Mouse (Mus musculus) myocyte (in vitro differentiated cells): Measurements from ENCODE around the gene Mrtfa. TPM values are rescaled to one million over a fixed set of nuclear protein-coding genes. Genes with fewer than 3 reads are reported as not detected.

ENCODE experiments used
- H3K27me3 ChIP-seq: one replicate; pipeline ENCODE4 v1.6.1; 2011; ENCODE audit not compliant: control insufficient read depth, insufficient read depth, insufficient read length
- H3K36me3 ChIP-seq: one replicate; pipeline ENCODE4 v1.6.1; 2011; ENCODE audit not compliant: control insufficient read depth, insufficient read depth
- H3K4me2 ChIP-seq: one replicate; pipeline ENCODE4 v1.6.1; 2011; ENCODE audit warnings: low read depth, control low read depth
- H3K4me3 ChIP-seq: one replicate; pipeline ENCODE4 v1.5.1; 2011; ENCODE audit warnings: mild to moderate bottlenecking, control low read depth, moderate library complexity
- H3K79me2 ChIP-seq: one replicate; pipeline ENCODE4 v1.6.1; 2011; ENCODE audit not compliant: control insufficient read depth, insufficient read depth
- H3ac ChIP-seq: one replicate; pipeline ENCODE4 v1.6.1; 2011; ENCODE audit not compliant: control insufficient read depth, insufficient read length
- CEBPB ChIP-seq: IDR thresholded peaks from 2 replicates; pipeline ENCODE4 v1.6.1; 2011; ENCODE audit warnings: mild to moderate bottlenecking, moderate library complexity; ENCODE audit not compliant: poor library complexity, insufficient read depth, severe bottlenecking
- E2F4 ChIP-seq: IDR thresholded peaks from one replicate; pipeline ENCODE4 v1.6.1; 2011; ENCODE audit warnings: mild to moderate bottlenecking, control low read depth, moderate library complexity; ENCODE audit not compliant: insufficient read depth
- MAX ChIP-seq: IDR thresholded peaks from one replicate; pipeline ENCODE4 v1.6.1; 2011; ENCODE audit warnings: low read depth, mild to moderate bottlenecking, control low read depth
- MYOD1 ChIP-seq, 3 experiments: IDR thresholded peaks; one replicate each; pipeline ENCODE4 v1.6.1; 2011; ENCODE audit warnings: control low read depth in 2 of 3, low read depth in 2 of 3, mild to moderate bottlenecking in 2 of 3, moderate library complexity in 1 of 3; ENCODE audit not compliant: insufficient read length in 2 of 3, control insufficient read depth in 1 of 3
- MYOG ChIP-seq, 3 experiments: IDR thresholded peaks; one replicate each; pipeline ENCODE4 v1.6.1; 2011; ENCODE audit warnings: control low read depth in 2 of 3, low read depth in 2 of 3, mild to moderate bottlenecking in 2 of 3; ENCODE audit not compliant: insufficient read length in 2 of 3, control insufficient read depth in 1 of 3, insufficient read depth in 1 of 3
- POLR2A ChIP-seq: IDR thresholded peaks from one replicate; pipeline ENCODE4 v1.6.1; 2011; ENCODE audit warnings: low read depth, mild to moderate bottlenecking, control low read depth, moderate library complexity; ENCODE audit not compliant: insufficient read length
- POLR2AphosphoS2 ChIP-seq: IDR thresholded peaks from one replicate; pipeline ENCODE4 v1.6.1; 2011; ENCODE audit warnings: low read depth, control low read depth; ENCODE audit not compliant: insufficient read length
- REST ChIP-seq: IDR thresholded peaks from one replicate; pipeline ENCODE4 v1.6.1; 2011; ENCODE audit warnings: mild to moderate bottlenecking, control low read depth, moderate library complexity; ENCODE audit not compliant: insufficient read depth, insufficient read length
- SRF ChIP-seq: IDR thresholded peaks from one replicate; pipeline ENCODE4 v1.6.1; 2011; ENCODE audit warnings: low read depth; ENCODE audit not compliant: control insufficient read depth, insufficient read length
- TCF12 ChIP-seq: IDR thresholded peaks from one replicate; pipeline ENCODE4 v1.6.1; 2011; ENCODE audit warnings: mild to moderate bottlenecking, control low read depth; ENCODE audit not compliant: poor library complexity, insufficient read depth, severe bottlenecking
- TCF3 ChIP-seq: IDR thresholded peaks from one replicate; pipeline ENCODE4 v1.6.1; 2011; ENCODE audit warnings: low read depth, control low read depth; ENCODE audit not compliant: insufficient read length
- USF1 ChIP-seq: IDR thresholded peaks from one replicate; pipeline ENCODE4 v1.6.1; 2011; ENCODE audit warnings: low read depth, mild to moderate bottlenecking, control low read depth, moderate library complexity
- polyA plus RNA-seq: library from polyadenylated mRNA; unstranded; fragments of >200 nt; fragmentation: generic; extraction: Trizol; gene quantifications from one replicate; pipeline ENCODE4 v1.2.1, GENCODE M21; 2012; ENCODE audit warnings: missing spikeins

Gene Mrtfa
- polyA plus RNA-seq, 1 experiment, result 36.0 TPM

DNA sequence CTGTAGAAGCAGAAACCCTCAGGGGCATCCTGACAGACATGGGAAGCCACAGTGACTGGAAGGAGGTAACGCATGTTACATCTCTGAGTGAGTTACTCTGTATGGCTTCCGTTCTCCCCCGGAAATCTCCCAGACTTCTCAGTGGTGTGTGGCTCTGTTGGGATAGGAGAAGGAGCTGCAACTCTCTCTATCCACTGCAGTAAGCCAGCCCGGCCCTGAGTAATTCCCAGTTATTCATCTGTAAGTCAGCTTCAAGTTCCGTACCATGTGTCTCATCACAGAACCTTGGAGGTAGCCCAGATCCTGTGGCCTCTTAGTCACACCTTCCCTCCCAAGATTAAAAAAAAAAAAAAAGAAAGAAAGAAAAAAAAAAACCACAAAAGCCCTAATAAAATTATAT, 1.8 kb upstream of the Mrtfa start:
- TF ChIP-seq CEBPB (no peak), MAX (no peak), POLR2A (no peak), TCF3 (no peak), MYOD1 (IDR thresholded peaks at IDR 0.05; ENCODE audit: control insufficient read depth in 1 of 3, insufficient read length in 2 of 3, low read depth in 2 of 3) (no peak), REST (no peak), TCF12 (no peak), USF1 (no peak), POLR2AphosphoS2 (no peak)
- H3K79me2 ChIP-seq, result peaks cover 30% of the 10 kb centered on the region
- H3K27me3 ChIP-seq, result no peaks in the 10 kb centered on the region
- H3ac ChIP-seq, result no peak overlapping the region
- H3K4me2 ChIP-seq, result peak overlapping the region; percentile 90
- H3K36me3 ChIP-seq, result no peaks in the 10 kb centered on the region
- H3K4me3 ChIP-seq, result no peak overlapping the region

DNA sequence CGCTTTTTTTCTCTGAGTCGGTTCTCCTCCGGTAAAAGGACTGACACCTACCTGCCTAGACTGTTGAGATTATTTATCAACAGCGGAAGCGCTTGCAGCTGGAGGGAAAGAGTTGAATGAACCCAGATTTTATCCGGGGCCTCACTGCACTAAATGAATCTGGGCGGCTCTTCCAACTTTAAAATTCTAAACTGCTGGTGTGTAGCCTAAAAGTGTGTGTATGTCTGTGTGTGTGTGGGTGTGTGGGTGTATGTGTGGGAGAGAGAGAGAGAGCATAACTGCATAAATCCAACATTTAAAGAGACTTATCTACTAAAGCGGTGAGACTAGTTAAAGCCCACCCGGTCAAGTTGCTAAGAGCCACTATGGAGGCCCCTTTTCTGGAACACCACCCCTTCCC, 746 bp upstream of the Mrtfa start:
- H3K4me2 ChIP-seq, result peak overlapping the region; percentile 90
- H3K79me2 ChIP-seq, result peaks cover 40% of the 10 kb centered on the region
- peak overlapping the region; percentile 46 for H3ac ChIP-seq
- no peaks in the 10 kb centered on the region for H3K36me3 ChIP-seq
- TF ChIP-seq TCF3, result no peak
- no peak for TF ChIP-seq MYOD1 (IDR thresholded peaks at IDR 0.05; ENCODE audit: control insufficient read depth in 1 of 3, insufficient read length in 2 of 3, low read depth in 2 of 3)
- H3K27me3 ChIP-seq, result no peaks in the 10 kb centered on the region
- H3K4me3 ChIP-seq, result peak overlapping the region; percentile 74

DNA sequence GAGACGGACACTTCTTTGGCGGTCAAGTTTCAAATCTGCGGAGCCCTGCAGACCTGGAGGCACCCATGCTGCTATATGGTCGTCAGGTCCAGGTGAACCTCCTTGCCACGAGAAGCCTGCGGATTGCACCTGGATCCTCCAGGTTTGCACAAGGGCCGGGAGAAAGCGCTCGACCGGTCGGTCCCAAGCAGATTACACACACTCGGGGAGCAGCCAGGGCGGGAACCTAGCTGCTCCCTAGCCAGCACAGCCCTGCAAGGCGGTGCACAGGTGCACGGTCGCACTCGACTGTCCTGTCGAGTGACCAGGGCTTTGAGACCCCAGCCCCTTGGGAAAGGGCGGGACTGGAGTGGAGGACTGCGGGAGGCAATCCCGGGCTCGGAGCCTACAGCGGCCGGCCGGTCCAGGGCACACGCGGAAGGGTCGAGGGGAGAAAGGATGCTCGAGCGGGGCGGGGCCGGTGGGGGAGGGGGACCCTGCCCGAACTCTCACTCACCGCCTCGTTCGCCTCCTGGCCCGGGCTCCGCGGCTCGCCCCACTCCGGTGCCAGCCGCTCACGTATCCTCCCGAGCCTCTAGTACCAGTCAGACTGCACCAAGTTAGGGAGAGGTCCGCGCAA, 437 bp downstream of the Mrtfa start:
- H3ac ChIP-seq, result peak overlapping the region; percentile 46
- TF ChIP-seq E2F4 (no peak), POLR2AphosphoS2 (peak; percentile 7), MYOG (IDR thresholded peaks at IDR 0.05; ENCODE audit: control insufficient read depth in 1 of 3, insufficient read depth in 1 of 3, insufficient read length in 2 of 3, low read depth in 2 of 3) (no peak), TCF12 (no peak), POLR2A (no peak), USF1 (no peak), SRF (no peak), MAX (no peak), TCF3 (no peak), MYOD1 (IDR thresholded peaks at IDR 0.05; ENCODE audit: control insufficient read depth in 1 of 3, insufficient read length in 2 of 3, low read depth in 2 of 3) (peak in 2 of 3 experiments; percentile 3 to 45), REST (no peak), CEBPB (no peak)
- H3K79me2 ChIP-seq, result peaks cover 52% of the 10 kb centered on the region

DNA sequence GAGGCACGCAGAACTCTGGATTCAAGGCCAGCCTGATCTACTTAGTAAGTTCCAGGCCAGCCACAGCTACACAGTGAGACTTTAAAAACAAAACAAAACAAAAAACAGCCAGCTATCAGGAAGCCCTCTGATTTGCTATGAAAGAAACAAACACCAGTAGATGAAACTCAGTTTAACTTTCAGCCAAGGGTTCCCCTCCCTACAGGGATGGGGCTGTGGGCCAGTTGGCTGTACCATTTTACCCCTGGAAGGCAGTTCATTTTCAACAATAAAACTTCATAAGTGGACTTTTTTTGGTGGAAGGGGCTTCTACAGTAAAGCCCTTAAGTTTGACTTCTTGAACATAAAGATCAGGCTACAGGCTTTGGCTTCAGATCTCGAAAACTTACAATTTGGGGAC, 1.5 kb downstream of the Mrtfa start:
- H3K36me3 ChIP-seq, result no peaks in the 10 kb centered on the region
- no peak for TF ChIP-seq SRF
- TF ChIP-seq MYOD1 (IDR thresholded peaks at IDR 0.05; ENCODE audit: control insufficient read depth in 1 of 3, insufficient read length in 2 of 3, low read depth in 2 of 3), result no peak
- peaks cover 58% of the 10 kb centered on the region for H3K79me2 ChIP-seq
- peak overlapping the region; percentile 74 for H3K4me3 ChIP-seq
- H3K4me2 ChIP-seq, result peak overlapping the region; percentile 82
- no peaks in the 10 kb centered on the region for H3K27me3 ChIP-seq
- no peak overlapping the region for H3ac ChIP-seq

More for the DNA sequence above, 437 bp downstream of the Mrtfa start:
- Histone ChIP-seq H3K27me3 (no peaks in the 10 kb centered on the region), H3K36me3 (no peaks in the 10 kb centered on the region), H3K4me2 (peak overlapping the region; percentile 82), H3K4me3 (peak overlapping the region; percentile 74)

DNA sequence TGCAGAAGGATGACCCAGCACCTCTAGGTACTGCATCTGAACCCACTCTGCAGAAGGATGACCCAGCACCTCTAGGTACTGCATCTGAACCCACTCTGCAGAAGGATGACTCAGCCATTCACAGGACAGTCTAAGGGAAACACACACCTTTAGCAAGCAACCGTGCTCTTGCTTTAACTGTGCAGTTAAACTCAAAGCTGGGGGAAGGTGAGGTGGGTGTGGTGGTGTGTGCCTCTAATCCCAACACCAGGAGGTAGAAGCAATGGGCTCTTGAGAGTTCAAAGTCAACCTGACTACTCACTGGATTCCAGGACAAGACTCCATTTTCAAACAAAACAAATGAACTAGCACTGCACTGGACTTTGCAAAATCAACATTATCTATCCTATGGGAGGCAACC, 5.6 kb downstream of the Mrtfa start:
- Histone ChIP-seq H3K79me2 (peaks cover 95% of the 10 kb centered on the region), H3ac (no peak overlapping the region), H3K4me2 (no peak overlapping the region), H3K27me3 (no peaks in the 10 kb centered on the region), H3K4me3 (no peak overlapping the region), H3K36me3 (no peaks in the 10 kb centered on the region)
- no peak for TF ChIP-seq MAX
- TF ChIP-seq POLR2A, result no peak
- no peak for TF ChIP-seq CEBPB
- TF ChIP-seq USF1, result no peak
- no peak for TF ChIP-seq POLR2AphosphoS2
- no peak for TF ChIP-seq REST
- no peak for TF ChIP-seq SRF
- no peak for TF ChIP-seq E2F4
- TF ChIP-seq MYOD1 (IDR thresholded peaks at IDR 0.05; ENCODE audit: control insufficient read depth in 1 of 3, insufficient read length in 2 of 3, low read depth in 2 of 3), result no peak
- TF ChIP-seq TCF12, result no peak
- no peak for TF ChIP-seq TCF3
